Mouse (Mus musculus): Measurements from ENCODE around the gene Spin2-ps6.
"Not testable (repeated sequence)": the region's sequence is repeated elsewhere in the genome, so short reads cannot be mapped to it uniquely, and the experiment has no call there.

Spin2-ps6 gene

GRCm38 (mm10) chrX:33234569-33234968 lies at the start of gene Spin2-ps6:
TSS of gene Spin2-ps6 (plus strand) at chrX:33234869.
- in situ Hi-C loops (cut with MboI; ENCODE audit: low sequenced_read_pairs) = not testable (repeated sequence)
